Mouse (Mus musculus) heart, embryonic 12.5 days (tissue): Measurements from ENCODE around the gene Acad10. TPM values are rescaled to one million over a fixed set of nuclear protein-coding genes. Genes with fewer than 3 reads are reported as not detected.
"Not testable (repeated sequence)": the region's sequence is repeated elsewhere in the genome, so short reads cannot be mapped to it uniquely, and the experiment has no call there.

Source experiments
- ATAC-seq: fragments of 200-750 bp; cut with Nextera tagmentation; 2 replicates; pipeline ENCODE4 v1.8.0; 2017; ENCODE audit warnings: moderate TSS enrichment, moderate library complexity; ENCODE audit not compliant: insufficient number of reproducible peaks, low FRiP score
- H3K27ac ChIP-seq: fragments of 300-500 bp; sonication (generic); 2 replicates; pipeline ENCODE4 v1.5.1; 2016; ENCODE audit warnings: mild to moderate bottlenecking, moderate library complexity; ENCODE audit not compliant: poor library complexity, severe bottlenecking
- H3K27me3 ChIP-seq: fragments of 300-500 bp; sonication (generic); replicated peaks from 2 replicates; pipeline ENCODE4 v1.6.1; 2016; ENCODE audit warnings: mild to moderate bottlenecking, moderate library complexity
- H3K36me3 ChIP-seq: fragments of 300-500 bp; sonication (generic); 2 replicates; pipeline ENCODE4 v1.6.1; 2016; ENCODE audit warnings: mild to moderate bottlenecking, moderate library complexity
- H3K4me1 ChIP-seq: fragments of 300-500 bp; sonication (generic); replicated peaks from 2 replicates; pipeline ENCODE4 v1.6.1; 2016; ENCODE audit warnings: mild to moderate bottlenecking
- H3K4me2 ChIP-seq: fragments of 300-500 bp; sonication (generic); 2 replicates; pipeline ENCODE4 v1.6.1; 2016; ENCODE audit warnings: mild to moderate bottlenecking, moderate library complexity
- H3K4me3 ChIP-seq: fragments of 300-500 bp; sonication (generic); 2 replicates; pipeline ENCODE4 v1.5.1; 2016; ENCODE audit warnings: mild to moderate bottlenecking
- H3K9ac ChIP-seq: fragments of 300-500 bp; sonication (generic); 2 replicates; pipeline ENCODE4 v1.6.1; 2016; ENCODE audit warnings: mild to moderate bottlenecking, moderate library complexity
- H3K9me3 ChIP-seq: fragments of 300-500 bp; sonication (generic); replicated peaks from 2 replicates; pipeline ENCODE4 v1.6.1; 2016; ENCODE audit warnings: mild to moderate bottlenecking, moderate library complexity
- WGBS: fragments of 180-500 bp; shearing (Covaris S2); methylation state at CpG from one replicate; pipeline ENCODE4 v1.1.7; 2016; 5-methylcytosine and 5-hydroxymethylcytosine counted together
- polyA plus RNA-seq: library from polyadenylated mRNA; unstranded; fragments of >200 nt; fragmentation: Nextera tagmentation; extraction: Ambion mirVana; gene quantifications from 2 replicates; pipeline ENCODE4 v1.2.1, GENCODE M21; 2016

Gene Acad10
- polyA plus RNA-seq, 1 experiment from 2014 or later = 1.5 TPM

DNA sequence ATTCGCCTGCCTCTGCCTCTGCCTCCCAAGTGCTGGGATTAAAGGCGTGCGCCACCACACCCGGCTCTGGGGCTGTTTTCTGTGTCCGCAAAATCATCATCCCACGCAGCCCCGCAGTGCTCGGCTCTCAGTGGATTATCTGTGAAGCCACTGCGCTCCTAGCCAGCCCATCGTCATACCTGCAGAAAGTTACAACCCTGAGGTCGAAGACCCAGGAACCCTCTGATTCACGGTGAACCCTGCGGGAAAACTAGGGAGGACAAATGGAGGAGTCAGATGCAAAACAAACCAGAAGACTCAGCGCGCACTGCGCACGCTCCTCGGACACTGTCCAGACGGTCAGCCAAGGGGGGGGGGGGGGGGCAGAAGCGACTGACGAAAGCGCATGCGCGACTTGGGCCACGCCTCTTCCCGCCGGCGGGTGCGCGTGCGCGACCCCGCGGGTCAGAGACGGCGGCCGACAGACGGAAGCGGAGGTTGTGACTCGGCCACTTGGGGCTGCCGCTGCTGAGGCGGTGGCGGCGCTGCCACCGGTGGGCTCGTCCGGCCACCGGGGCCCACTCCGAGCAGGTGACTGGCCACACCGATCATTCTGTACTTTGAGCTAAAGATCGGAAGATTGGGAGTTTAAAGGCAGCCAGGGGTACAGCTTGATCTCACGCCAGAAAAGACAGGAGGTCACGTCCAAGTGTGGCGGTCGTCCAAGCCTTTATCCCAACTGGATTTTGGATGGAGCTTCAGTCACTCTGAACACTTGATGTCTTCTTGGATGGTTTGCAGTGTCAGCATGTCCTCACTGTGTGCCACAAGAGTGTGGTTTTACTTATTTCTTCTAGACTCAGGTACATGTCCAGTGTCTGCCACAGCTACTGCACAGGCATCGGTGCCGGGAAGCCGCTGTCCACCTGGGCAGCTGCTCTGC lies 41.5 kb downstream of the Acad10 start, which contains the start of gene Acad12:
Gene Acad12 (minus strand): TSS at position 347 of the 922 bp plus-strand sequence.
- H3K9me3 ChIP-seq = no peaks in the 10 kb centered on the region
- 0 out of 2 replicates have a peak, but pooled peaks cover 3% of the 10 kb centered on the region for H3K36me3 ChIP-seq
- peak within 1 kb of the TSS; percentile 68 for H3K4me2 ChIP-seq
- peak; percentile 90 for ATAC-seq
- no peaks in the 10 kb centered on the region for H3K27me3 ChIP-seq
- under 1% methylated on average over 44 of the region's 58 CpGs for WGBS
- H3K27ac ChIP-seq = peak within 1 kb of the TSS; percentile 90
- peak within 1 kb of the TSS; percentile 80 for H3K4me3 ChIP-seq
- H3K9ac ChIP-seq = peak within 1 kb of the TSS; percentile 74
- H3K4me1 ChIP-seq = peaks cover 8% of the 10 kb centered on the region

GRCm38 (mm10) chr5:121614921-121615320 lies 45.4 kb downstream of the Acad10 start:
- WGBS = 83% methylated on average over 3 of the region's 3 CpGs
- H3K36me3 ChIP-seq, H3K9me3 ChIP-seq, H3K27me3 ChIP-seq, H3K4me1 ChIP-seq, H3K4me2 ChIP-seq, ATAC-seq, H3K9ac ChIP-seq, H3K4me3 ChIP-seq, H3K27ac ChIP-seq: not testable (repeated sequence)

- no peaks in the 10 kb centered on the region for H3K36me3 ChIP-seq
- H3K9me3 ChIP-seq = no peaks in the 10 kb centered on the region
- 81% methylated on average over 6 of the region's 6 CpGs for WGBS
Measured at GRCm38 (mm10) chr5:121612036-121612435, 48.3 kb downstream of the Acad10 start.

GRCm38 (mm10) chr5:121609556-121610135 lies 50.7 kb downstream of the Acad10 start:
- H3K9me3 ChIP-seq, H3K4me3 ChIP-seq, H3K36me3 ChIP-seq, H3K4me1 ChIP-seq, H3K27ac ChIP-seq, H3K4me2 ChIP-seq, ATAC-seq, H3K27me3 ChIP-seq, H3K9ac ChIP-seq: not testable (repeated sequence)
- WGBS = 43% methylated on average over 7 of the region's 8 CpGs

More at GRCm38 (mm10) chr5:121612036-121612435, 48.3 kb downstream of the Acad10 start:
- no peak overlapping the region for H3K9ac ChIP-seq
- H3K4me2 ChIP-seq = no peak overlapping the region
- no peaks in the 10 kb centered on the region for H3K4me1 ChIP-seq
- H3K27ac ChIP-seq = no peak overlapping the region
- H3K27me3 ChIP-seq = no peaks in the 10 kb centered on the region
- ATAC-seq = no peak
- no peak overlapping the region for H3K4me3 ChIP-seq

DNA sequence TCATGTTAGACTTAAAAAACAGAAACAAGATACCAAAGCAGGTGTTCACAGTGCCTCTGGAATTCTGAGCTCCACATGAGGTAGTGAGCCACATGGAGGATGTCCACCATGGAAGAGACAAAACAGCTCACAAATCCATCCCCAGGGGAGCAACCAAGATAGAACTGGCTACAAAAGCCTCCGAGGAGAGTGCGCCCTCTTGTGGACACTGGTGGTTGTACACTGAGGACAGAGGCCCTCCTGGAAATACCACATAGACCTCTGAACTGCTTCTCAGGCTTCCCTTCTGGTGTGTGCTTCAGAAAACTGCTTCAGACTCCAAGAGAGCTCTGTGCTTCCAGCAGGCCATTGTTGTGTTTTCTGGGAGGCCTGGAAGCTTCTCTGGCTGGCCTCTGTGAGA lies 54.2 kb downstream of the Acad10 start:
- H3K4me1 ChIP-seq = peaks cover 2% of the 10 kb centered on the region; the same call in 1 of the 2 replicates
- ATAC-seq = no peak
- no peak overlapping the region for H3K27ac ChIP-seq
- no peaks in the 10 kb centered on the region for H3K36me3 ChIP-seq
- H3K4me3 ChIP-seq = no peak overlapping the region
- WGBS = 0% methylated on average over 2 of the region's 2 CpGs
- no peak overlapping the region for H3K4me2 ChIP-seq
- H3K27me3 ChIP-seq = no peaks in the 10 kb centered on the region
- H3K9ac ChIP-seq = no peak overlapping the region
- H3K9me3 ChIP-seq = no peaks in the 10 kb centered on the region

GRCm38 (mm10) chr5:121603815-121604214 lies 56.5 kb downstream of the Acad10 start:
- not testable (repeated sequence) for H3K9ac ChIP-seq, H3K27me3 ChIP-seq, H3K4me3 ChIP-seq, ATAC-seq, H3K9me3 ChIP-seq, H3K36me3 ChIP-seq, H3K4me1 ChIP-seq, H3K27ac ChIP-seq, H3K4me2 ChIP-seq
- WGBS = 69% methylated on average over 1 of the region's 1 CpGs

DNA sequence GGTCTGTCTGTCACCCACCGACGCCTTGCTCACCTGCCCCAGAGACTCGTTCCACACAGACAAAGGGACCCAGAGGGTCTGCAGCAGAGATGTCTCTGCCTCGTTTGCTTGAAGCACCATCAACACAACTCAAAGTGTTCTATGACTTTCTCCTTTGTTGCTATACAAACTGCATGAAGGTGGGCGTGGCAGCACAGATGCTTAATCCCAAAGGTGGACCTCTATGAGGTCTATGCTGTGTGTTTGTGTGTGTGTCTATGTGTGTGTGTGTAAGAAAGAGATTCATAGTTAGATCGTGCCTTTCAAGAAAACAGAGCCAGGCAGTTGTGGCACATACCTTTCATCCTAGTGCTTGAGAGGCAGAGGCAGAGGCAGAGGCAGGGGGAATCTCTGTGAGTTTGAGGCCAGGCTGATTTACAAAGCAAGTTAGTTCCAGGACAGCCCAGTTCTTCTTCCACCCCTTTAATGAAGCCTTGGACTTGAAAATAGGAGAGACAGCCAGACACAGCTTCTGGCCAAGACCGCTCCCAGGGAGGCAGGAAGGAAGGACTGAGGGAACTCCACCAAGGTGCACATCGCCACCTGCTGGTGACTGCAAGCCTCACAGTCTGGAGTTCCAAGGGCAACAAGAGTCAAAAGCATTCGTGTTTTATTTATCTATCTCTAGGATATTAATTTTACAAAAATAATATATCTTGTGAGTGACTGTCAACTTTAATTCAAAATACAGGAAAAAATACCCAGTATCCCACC lies 58.6 kb downstream of the Acad10 start:
- Histone ChIP-seq H3K27me3 (no peaks in the 10 kb centered on the region), H3K9ac (0 out of 2 replicates have a peak overlapping the region, but pooled peaks have one; percentile 32), H3K27ac (no peak overlapping the region), H3K4me3 (no peak overlapping the region), H3K4me2 (no peak overlapping the region), H3K4me1 (peaks cover 13% of the 10 kb centered on the region), H3K9me3 (no peaks in the 10 kb centered on the region), H3K36me3 (no peaks in the 10 kb centered on the region)
- ATAC-seq = peak; percentile 65; the same call in 1 of the 2 replicates
- 28% methylated on average over 9 of the region's 9 CpGs for WGBS

DNA sequence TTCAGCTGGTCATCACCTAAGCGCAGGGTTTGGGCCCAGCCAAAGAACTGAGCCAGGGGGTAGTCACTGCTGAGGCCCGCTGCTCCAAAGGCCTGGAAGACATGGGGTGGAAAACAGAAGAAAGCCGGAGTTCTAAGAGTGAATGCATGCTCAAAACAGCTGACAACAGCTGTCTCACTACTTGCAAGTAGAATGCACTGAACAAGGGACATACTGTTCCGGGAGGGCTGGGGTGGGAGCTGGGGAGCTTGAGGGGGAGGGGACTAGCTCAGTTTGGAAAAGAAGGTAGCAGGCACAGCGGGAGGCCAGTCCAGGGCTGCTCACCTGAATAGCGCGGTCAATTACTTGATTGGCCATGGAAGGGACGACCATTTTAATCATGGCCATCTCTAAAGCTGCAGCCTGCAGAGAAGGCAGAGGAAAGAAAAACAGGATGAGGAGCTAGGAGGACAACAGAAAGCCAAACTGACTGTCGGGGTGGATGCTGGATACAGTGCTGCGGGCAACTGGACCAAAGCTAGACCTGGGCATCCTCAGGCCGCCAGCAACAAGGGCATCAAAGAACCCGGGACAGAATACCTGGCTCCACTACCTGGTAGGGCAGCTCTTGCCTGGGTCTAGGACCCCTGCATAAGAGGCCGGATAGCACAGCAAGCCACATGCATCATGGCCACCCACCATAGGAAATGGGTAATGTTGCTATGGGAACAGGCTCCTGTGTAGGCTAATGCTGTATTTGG lies 61.3 kb downstream of the Acad10 start:
- no peaks in the 10 kb centered on the region for H3K27me3 ChIP-seq
- H3K4me1 ChIP-seq = peaks cover 24% of the 10 kb centered on the region
- H3K27ac ChIP-seq = no peak overlapping the region
- H3K4me2 ChIP-seq = no peak overlapping the region
- H3K4me3 ChIP-seq = no peak overlapping the region
- 61% methylated on average over 13 of the region's 13 CpGs for WGBS
- ATAC-seq = 0 out of 2 replicates have a peak, but pooled peaks have one; percentile 10
- H3K9ac ChIP-seq = no peak overlapping the region
- no peaks in the 10 kb centered on the region for H3K9me3 ChIP-seq
- no peaks in the 10 kb centered on the region for H3K36me3 ChIP-seq

DNA sequence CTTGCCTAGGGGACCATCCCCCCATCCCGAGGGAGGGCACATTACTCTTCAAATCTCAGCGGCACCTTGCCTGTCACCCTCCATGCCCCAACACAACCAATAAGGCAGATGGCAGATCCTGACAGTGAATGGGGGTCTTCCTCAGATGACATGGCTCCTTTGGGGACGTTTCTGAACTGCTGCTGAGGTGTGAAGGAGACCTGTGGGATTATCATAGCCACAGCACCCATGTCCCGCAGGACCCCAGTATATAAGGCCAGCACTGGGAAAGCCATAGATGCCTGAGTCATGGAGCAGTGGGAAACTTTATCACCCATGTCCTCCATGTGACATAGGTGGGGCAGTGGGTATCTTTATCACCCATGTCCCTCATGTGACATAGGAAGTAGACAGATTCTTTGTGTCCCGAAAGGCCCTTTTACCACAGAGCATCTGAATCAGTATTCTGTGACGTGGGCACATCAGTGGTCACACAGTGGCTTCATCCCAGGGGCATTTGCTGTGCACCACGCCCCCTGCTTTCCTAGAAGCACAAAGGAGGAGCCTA lies 62.2 kb downstream of the Acad10 start:
- H3K4me3 ChIP-seq = no peak overlapping the region
- peaks cover 28% of the 10 kb centered on the region for H3K4me1 ChIP-seq
- 76% methylated on average over 7 of the region's 7 CpGs for WGBS
- ATAC-seq = no peak
- no peaks in the 10 kb centered on the region for H3K27me3 ChIP-seq
- no peak overlapping the region for H3K27ac ChIP-seq
- no peaks in the 10 kb centered on the region for H3K36me3 ChIP-seq
- no peak overlapping the region for H3K4me2 ChIP-seq
- no peaks in the 10 kb centered on the region for H3K9me3 ChIP-seq
- H3K9ac ChIP-seq = no peak overlapping the region

GRCm38 (mm10) chr5:121597332-121597731 lies 63.0 kb downstream of the Acad10 start:
- no peak for ATAC-seq
- 53% methylated on average over 4 of the region's 4 CpGs for WGBS
- peaks cover 33% of the 10 kb centered on the region for H3K4me1 ChIP-seq
- H3K36me3 ChIP-seq = no peaks in the 10 kb centered on the region
- no peak overlapping the region for H3K27ac ChIP-seq
- no peak overlapping the region for H3K9ac ChIP-seq
- no peak overlapping the region for H3K4me3 ChIP-seq
- no peaks in the 10 kb centered on the region for H3K9me3 ChIP-seq
- H3K27me3 ChIP-seq = no peaks in the 10 kb centered on the region
- no peak overlapping the region for H3K4me2 ChIP-seq
